Mouse (Mus musculus) small intestine, adult 2 months (tissue): ENCODE measurements around the gene Acvr1. TPM values are rescaled to one million over a fixed set of nuclear protein-coding genes. Genes with fewer than 3 reads are reported as not detected.

ENCODE experiments used
- H3K27ac ChIP-seq: fragments of 200-500 bp; 2 replicates; pipeline ENCODE4 v1.5.1; 2012; ENCODE audit warnings: low read depth, low read length, control low read depth, inconsistent platforms; ENCODE audit not compliant: insufficient read depth
- H3K27me3 ChIP-seq: fragments of 200-500 bp; 2 replicates; pipeline ENCODE4 v1.6.1; 2012; ENCODE audit warnings: mild to moderate bottlenecking, moderate library complexity, low read length, inconsistent platforms; ENCODE audit not compliant: control insufficient read depth, insufficient read depth
- H3K36me3 ChIP-seq: fragments of 200-500 bp; 2 replicates; pipeline ENCODE4 v1.6.1; 2012; ENCODE audit warnings: mild to moderate bottlenecking, low read length, control low read depth, inconsistent platforms; ENCODE audit not compliant: control insufficient read depth, insufficient read depth
- H3K4me1 ChIP-seq: fragments of 200-500 bp; 2 replicates; pipeline ENCODE4 v1.6.1; 2012; ENCODE audit warnings: low read length, inconsistent platforms, mixed read lengths; ENCODE audit not compliant: control insufficient read depth, insufficient read depth, insufficient read length
- H3K4me3 ChIP-seq: fragments of 200-500 bp; 2 replicates; pipeline ENCODE4 v1.5.1; 2012; ENCODE audit warnings: low read depth, mild to moderate bottlenecking, control low read depth, inconsistent platforms, low read length, moderate library complexity
- CTCF ChIP-seq: fragments of 200-500 bp; IDR thresholded peaks from 2 replicates; pipeline ENCODE4 v1.5.1; 2012; ENCODE audit warnings: low read depth, mild to moderate bottlenecking, control low read depth, inconsistent platforms, low read length, moderate library complexity, mixed read lengths; ENCODE audit not compliant: insufficient replicate concordance, insufficient read length; ENCODE audit errors: extremely low read depth
- POLR2A ChIP-seq: fragments of 200-500 bp; IDR thresholded peaks from 2 replicates; pipeline ENCODE4 v1.6.1; 2012; ENCODE audit warnings: low read depth, mild to moderate bottlenecking, control low read depth, inconsistent platforms, low read length, moderate library complexity
- WGBS: fragments of 180-500 bp; shearing (Covaris S2); methylation state at CpG from one replicate; pipeline ENCODE4 v1.1.7; 2018; 5-methylcytosine and 5-hydroxymethylcytosine counted together
- polyA plus RNA-seq: library from polyadenylated mRNA; depleted of rRNA; stranded (reverse); fragments of >200 nt; gene quantifications from 2 replicates; pipeline ENCODE4 v1.2.3, GENCODE M21; 2012

The Acvr1 gene
- polyA plus RNA-seq, 1 experiment = 3.1 TPM

DNA sequence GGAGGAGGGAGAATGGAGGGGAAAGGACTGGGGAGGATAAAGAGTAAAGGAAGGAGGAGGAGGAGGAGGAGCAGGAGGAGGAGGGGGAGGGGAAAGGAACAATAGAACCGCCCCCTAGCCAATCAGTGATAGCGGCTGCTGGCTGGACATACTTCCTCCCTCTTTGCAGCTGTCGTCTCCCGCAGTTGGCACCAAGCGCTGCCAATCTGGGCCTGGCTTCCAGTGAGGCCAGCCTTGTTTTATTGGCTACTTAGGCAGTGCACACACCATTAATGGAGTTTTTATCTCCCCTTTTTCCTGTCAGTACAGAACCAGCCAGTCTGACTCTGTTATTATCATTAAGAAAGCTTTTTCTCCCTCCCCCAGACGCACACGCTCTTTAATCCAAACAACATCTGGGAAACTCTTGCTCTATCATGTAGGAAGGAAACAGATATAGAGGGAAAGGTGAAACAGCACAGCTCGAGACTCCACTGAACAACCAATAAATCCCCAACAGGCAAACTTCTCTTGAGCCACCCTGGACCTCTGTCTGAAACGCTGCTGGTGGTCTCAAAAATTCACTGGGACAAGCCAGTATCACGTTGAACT, 34.6 kb downstream of the Acvr1 start:
- no peak for TF ChIP-seq CTCF
- no peak for TF ChIP-seq POLR2A
- WGBS = 11% methylated on average over 10 of the region's 10 CpGs
- peaks cover 31% of the 10 kb centered on the region for H3K4me1 ChIP-seq
- H3K27ac ChIP-seq = peak overlapping the region; percentile 51
- no peak overlapping the region for H3K4me3 ChIP-seq
- H3K36me3 ChIP-seq = no peaks in the 10 kb centered on the region
- no peaks in the 10 kb centered on the region for H3K27me3 ChIP-seq

DNA sequence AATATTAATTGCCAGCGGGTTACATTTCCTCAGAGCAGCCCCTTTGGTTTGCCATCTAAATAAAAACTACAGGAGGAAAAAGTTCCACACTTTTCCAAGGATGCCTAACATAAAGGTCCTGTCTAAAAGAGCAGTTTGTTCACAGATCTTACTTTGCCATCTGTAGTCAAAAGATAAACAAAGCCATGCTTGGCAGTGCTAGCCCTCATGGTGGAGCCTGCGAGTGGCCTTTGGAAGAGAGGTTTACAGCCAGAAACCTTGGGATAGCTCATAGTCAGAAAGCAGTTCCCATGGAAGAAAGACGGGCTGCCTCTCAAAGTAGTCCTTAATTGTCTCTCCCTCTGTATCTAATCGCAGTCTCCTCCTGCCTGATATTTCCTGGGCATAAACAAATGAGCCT, 36.4 kb downstream of the Acvr1 start:
- no peaks in the 10 kb centered on the region for H3K36me3 ChIP-seq
- peaks cover 27% of the 10 kb centered on the region for H3K4me1 ChIP-seq
- peak overlapping the region; percentile 31; the same call in 1 of the 2 replicates for H3K27ac ChIP-seq
- no peaks in the 10 kb centered on the region for H3K27me3 ChIP-seq
- 33% methylated on average over 4 of the region's 4 CpGs for WGBS
- no peak overlapping the region for H3K4me3 ChIP-seq
- TF ChIP-seq POLR2A = no peak
- TF ChIP-seq CTCF = no peak

DNA sequence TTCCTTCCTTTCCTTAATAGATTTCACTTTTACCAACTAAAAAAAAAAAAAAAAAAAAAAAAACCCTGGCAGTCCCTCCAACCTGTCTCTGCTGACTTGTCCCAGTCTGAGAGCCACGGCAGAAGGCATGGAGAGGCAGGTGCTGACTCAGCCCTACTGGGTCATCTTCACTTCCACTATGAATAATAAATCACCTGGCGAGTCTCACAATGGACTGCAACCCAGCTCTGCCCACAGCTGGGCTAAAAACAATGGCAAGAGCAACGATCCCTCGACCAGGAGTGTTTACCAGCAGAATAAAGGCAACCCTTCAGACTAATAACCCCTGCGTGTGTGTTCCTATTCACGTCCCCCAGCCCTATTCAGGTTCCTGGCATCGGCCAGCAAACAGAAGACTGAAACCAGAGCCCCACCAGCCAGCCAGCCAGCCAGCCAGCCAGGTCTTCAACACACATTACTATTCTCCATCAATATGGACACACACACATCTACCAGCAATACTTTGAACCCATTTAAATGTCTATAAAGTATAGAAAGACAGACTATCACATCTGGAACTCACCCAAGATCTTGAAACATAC, 37.0 kb downstream of the Acvr1 start:
- Histone ChIP-seq H3K4me3 (no peak overlapping the region), H3K36me3 (no peaks in the 10 kb centered on the region), H3K27me3 (no peaks in the 10 kb centered on the region), H3K27ac (peak overlapping the region; percentile 9; the same call in 1 of the 2 replicates), H3K4me1 (peaks cover 23% of the 10 kb centered on the region; the same call in 1 of the 2 replicates)
- WGBS = 35% methylated on average over 7 of the region's 7 CpGs
- TF ChIP-seq CTCF (no peak), POLR2A (no peak)

DNA sequence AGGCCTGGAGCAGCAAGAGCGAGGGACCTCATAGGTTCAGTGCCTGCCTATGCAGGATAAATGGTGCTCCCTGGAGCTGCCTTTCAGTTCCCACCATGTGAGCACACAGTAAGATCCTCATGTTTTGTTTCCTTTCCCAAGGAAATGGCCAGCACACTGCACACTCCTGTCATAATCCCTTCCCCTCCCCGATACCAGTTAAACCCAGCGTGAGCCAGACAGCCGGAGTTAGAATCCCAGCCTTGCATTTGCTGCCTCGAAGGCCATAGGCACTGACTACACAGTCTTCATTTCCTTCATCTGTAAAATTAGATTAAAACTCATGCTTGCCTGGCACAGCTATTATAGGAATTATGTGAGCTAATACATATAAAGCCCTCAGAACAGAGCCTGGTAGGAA, 37.6 kb downstream of the Acvr1 start:
- TF ChIP-seq CTCF (no peak), POLR2A (no peak)
- no peaks in the 10 kb centered on the region for H3K36me3 ChIP-seq
- H3K27me3 ChIP-seq = no peaks in the 10 kb centered on the region
- WGBS = 83% methylated on average over 5 of the region's 5 CpGs
- H3K4me1 ChIP-seq = peaks cover 20% of the 10 kb centered on the region; the same call in 1 of the 2 replicates
- H3K4me3 ChIP-seq = no peak overlapping the region
- H3K27ac ChIP-seq = no peak overlapping the region

DNA sequence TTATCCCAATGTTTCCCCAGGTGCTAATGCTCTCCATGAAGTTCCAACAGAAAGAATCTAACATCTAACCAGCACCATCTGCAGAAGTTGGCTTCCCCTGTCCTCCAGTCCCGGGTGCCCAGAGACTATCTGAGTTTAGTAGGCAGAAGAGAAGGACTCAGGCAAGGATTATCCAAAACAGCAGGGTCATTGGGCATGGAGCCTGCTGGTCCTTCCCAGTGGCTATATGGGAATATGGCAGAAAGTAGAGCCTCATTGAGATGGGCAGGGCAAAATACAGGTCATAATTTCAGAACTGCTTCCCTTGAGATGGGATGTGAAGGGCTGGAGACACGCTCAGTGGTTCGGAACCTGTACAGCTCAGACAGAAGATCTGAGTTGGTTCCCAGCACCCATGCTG, 39.2 kb downstream of the Acvr1 start:
- 85% methylated on average over 3 of the region's 3 CpGs for WGBS
- Histone ChIP-seq H3K4me1 (peaks cover 18% of the 10 kb centered on the region; the same call in 1 of the 2 replicates), H3K27me3 (no peaks in the 10 kb centered on the region), H3K4me3 (no peak overlapping the region), H3K36me3 (no peaks in the 10 kb centered on the region), H3K27ac (no peak overlapping the region)
- TF ChIP-seq POLR2A = no peak
- TF ChIP-seq CTCF = no peak

DNA sequence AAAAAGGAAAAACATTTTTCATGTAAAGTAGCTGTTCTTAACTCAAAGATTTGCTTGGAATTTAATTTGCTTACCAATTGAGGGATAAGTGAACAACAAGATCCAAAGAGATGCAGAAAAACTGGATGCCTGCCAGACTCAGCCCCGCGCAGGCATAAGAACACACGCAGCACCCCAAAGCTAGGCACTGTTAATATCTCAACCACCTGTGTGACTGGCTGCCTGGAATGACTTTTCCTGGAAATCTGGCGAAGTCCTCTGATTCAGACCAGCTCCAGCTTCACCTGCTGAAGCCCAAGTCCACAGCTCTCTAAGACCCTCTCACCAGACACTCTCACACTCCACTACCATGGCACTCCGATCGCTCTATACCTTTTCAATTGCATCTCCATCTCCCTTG, 42.6 kb downstream of the Acvr1 start:
- Histone ChIP-seq H3K27me3 (no peaks in the 10 kb centered on the region), H3K27ac (no peak overlapping the region), H3K36me3 (no peaks in the 10 kb centered on the region), H3K4me3 (no peak overlapping the region), H3K4me1 (peaks cover 4% of the 10 kb centered on the region)
- WGBS = 84% methylated on average over 6 of the region's 6 CpGs
- TF ChIP-seq CTCF (no peak), POLR2A (no peak)

DNA sequence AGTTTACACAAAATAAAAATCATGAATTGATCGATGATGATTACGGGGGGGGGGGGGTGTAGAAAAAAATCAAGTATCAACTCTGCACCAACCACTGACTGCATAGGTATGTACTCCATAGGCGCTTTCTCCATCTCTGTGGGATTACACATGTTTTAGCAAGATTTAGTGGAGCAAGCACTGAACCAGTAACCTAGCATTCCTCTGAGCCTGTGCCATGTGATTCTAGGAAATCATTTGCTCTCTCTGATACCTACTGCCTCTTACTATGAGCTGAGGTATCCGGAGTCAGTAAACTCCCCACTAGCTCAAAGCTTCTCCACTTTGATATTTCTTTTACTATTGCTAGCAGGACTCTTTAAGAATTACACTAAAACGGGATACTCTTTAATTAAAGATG, 43.1 kb downstream of the Acvr1 start:
- WGBS = 86% methylated on average over 5 of the region's 5 CpGs
- peaks cover 2% of the 10 kb centered on the region; the same call in 1 of the 2 replicates for H3K4me1 ChIP-seq
- no peak for TF ChIP-seq CTCF

More for the DNA sequence above, 43.1 kb downstream of the Acvr1 start:
- H3K27ac ChIP-seq = no peak overlapping the region
- H3K4me3 ChIP-seq = no peak overlapping the region
- no peaks in the 10 kb centered on the region for H3K27me3 ChIP-seq
- H3K36me3 ChIP-seq = no peaks in the 10 kb centered on the region
